Comparison of ENCODE assay signal across 9 mouse cellular contexts in genomic region chr7:80992063-80992462, GRCm38 (mm10). TPM values are rescaled to one million over a fixed set of nuclear protein-coding genes. Genes with fewer than 3 reads are reported as not detected.
DNase-seq lines count a peak whose midpoint lies in the region; ATAC-seq and TF ChIP-seq lines count a peak whose summit lies in the region.
"Had no signal": no experiment of that assay in that cellular context is flagged by ENCODE, and none has a peak within 500 bp of the region (broad histone marks: within the 10 kb centered on the region; RNA-seq: fewer than 3 reads in every experiment).

No protein-coding gene starts in this region.

- peaks cover 16% of the 10 kb centered on the region for H3K36me3 ChIP-seq in G1E (replicated peaks)
- no peaks in the 10 kb centered on the region for H3K36me3 ChIP-seq in hindbrain, embryonic 10.5 days
- no peaks in the 10 kb centered on the region for H3K36me3 ChIP-seq in midbrain, embryonic 10.5 days

- peaks cover 69% of the 10 kb centered on the region for H3K4me1 ChIP-seq in G1E (ENCODE audit: insufficient read depth, low read depth, low read length)
- H3K4me1 ChIP-seq in hindbrain, embryonic 10.5 days (replicated peaks) = peaks cover 39% of the 10 kb centered on the region
- H3K4me1 ChIP-seq in midbrain, embryonic 10.5 days = peaks cover 37% of the 10 kb centered on the region

- peak overlapping the region; percentile 90 for H3K4me3 ChIP-seq in G1E (ENCODE audit: low read depth, low read length)
- H3K4me3 ChIP-seq in hindbrain, embryonic 10.5 days = peak overlapping the region; percentile 93
- peak overlapping the region; percentile 93 for H3K4me3 ChIP-seq in midbrain, embryonic 10.5 days

- H3K27ac ChIP-seq in hindbrain, embryonic 10.5 days = peak overlapping the region; percentile 100
- peak overlapping the region; percentile 99 for H3K27ac ChIP-seq in midbrain, embryonic 10.5 days (replicated peaks)

- no peak for ATAC-seq in G1E (ENCODE audit: extremely low read depth, insufficient number of reproducible peaks, low FRiP score, poor library complexity, severe bottlenecking)

- no peaks in the 10 kb centered on the region for H3K27me3 ChIP-seq in G1E (ENCODE audit: insufficient read depth, low read length)
- H3K27me3 ChIP-seq in hindbrain, embryonic 10.5 days (ENCODE audit: insufficient read depth, poor library complexity, severe bottlenecking) = no peaks in the 10 kb centered on the region
- no peaks in the 10 kb centered on the region for H3K27me3 ChIP-seq in midbrain, embryonic 10.5 days (ENCODE audit: low read depth, poor library complexity, severe bottlenecking)

- no peak for TF ChIP-seq CTCF in G1E (IDR thresholded peaks at IDR 0.05; ENCODE audit: low read depth, low read length)

- peak; percentile 24 for DNase-seq in gastrocnemius, adult 18-20 months (ENCODE audit: low spot score)
- no peak for DNase-seq in gastrocnemius, postnatal 4 days (ENCODE audit: low spot score in 2 of 2)
- no peak for DNase-seq in G1E (ENCODE audit: low spot score)
- DNase-seq in hindbrain, embryonic 10.5 days (ENCODE audit: low spot score) = no peak
- no peak for DNase-seq in midbrain, embryonic 10.5 days (ENCODE audit: low spot score)
- DNase-seq in cerebellum, adult 8-10 months = no peak
- DNase-seq in kidney, adult 9 months = no peak
- DNase-seq in adipocyte (ENCODE audit: low spot score) = no peak
- DNase-seq: thymus, postnatal 36 days had no signal

- WGBS in hindbrain, embryonic 10.5 days = 84% methylated on average over 6 of the region's 6 CpGs
- WGBS in midbrain, embryonic 10.5 days = 87% methylated on average over 6 of the region's 6 CpGs

- H3K9me3 ChIP-seq in G1E (replicated peaks) = no peaks in the 10 kb centered on the region
- no peaks in the 10 kb centered on the region for H3K9me3 ChIP-seq in hindbrain, embryonic 10.5 days
- H3K9me3 ChIP-seq in midbrain, embryonic 10.5 days (replicated peaks) = no peaks in the 10 kb centered on the region

RNA-seq across cellular contexts. Expression of gene Zfp592, which starts 1.4 kb away (rescaled TPM):
- 10 to 100 TPM; 15.2 to 15.5 TPM for total RNA-seq in gastrocnemius, adult 18-20 months (2021)
- 10 to 100 TPM; 18.4 to 20.2 TPM for total RNA-seq in gastrocnemius, postnatal 4 days (2021)
- total RNA-seq in G1E (2014; fragmentation: Nextera tagmentation) (72.4 and 79.7 TPM in 2 replicates), G1E (2017) (25.6 and 30.3 TPM in 2 replicates)
- polyA plus RNA-seq in G1E (2012) = 60.5 and 70.4 TPM in 2 replicates
- 11.8 and 16.2 TPM in 2 replicates for polyA plus RNA-seq in hindbrain, embryonic 10.5 days (2016; fragmentation: Nextera tagmentation; extraction: Ambion mirVana)
- 10.5 and 11.6 TPM in 2 replicates for polyA plus RNA-seq in midbrain, embryonic 10.5 days (2016; fragmentation: Nextera tagmentation; extraction: Ambion mirVana)

RNA-seq across cellular contexts. Expression of gene Sec11a, which starts 44.5 kb away (rescaled TPM):
- total RNA-seq in gastrocnemius, adult 18-20 months (2021) = 10 to 100 TPM; 25.1 to 29.4 TPM
- 10 to 100 TPM; 71.6 to 77.3 TPM for total RNA-seq in gastrocnemius, postnatal 4 days (2021)
- total RNA-seq in G1E (2014; fragmentation: Nextera tagmentation) (177 and 221 TPM in 2 replicates), G1E (2017) (395 and 472 TPM in 2 replicates)
- polyA plus RNA-seq in G1E (2012) = 6.3 and 7.7 TPM in 2 replicates
- polyA plus RNA-seq in hindbrain, embryonic 10.5 days (2016; fragmentation: Nextera tagmentation; extraction: Ambion mirVana) = 187 and 192 TPM in 2 replicates
- polyA plus RNA-seq in midbrain, embryonic 10.5 days (2016; fragmentation: Nextera tagmentation; extraction: Ambion mirVana) = 195 and 207 TPM in 2 replicates
